Mouse (Mus musculus) cerebellum, adult (tissue): ENCODE data around the gene Sapcd1.

ENCODE experiments used
- ATAC-seq: cut with Nextera tagmentation; 2 replicates; pipeline ENCODE4 v1.9.2; 2017; ENCODE audit warnings: mild to moderate bottlenecking, moderate library complexity, mixed read lengths; ENCODE audit not compliant: insufficient number of reproducible peaks, low FRiP score, low TSS enrichment

The Sapcd1 gene

GRCm38 (mm10) chr17:35031880-35032279 lies 4.1 kb upstream of the Sapcd1 start:
- ATAC-seq: no peak

- ATAC-seq: no peak
These were observed 3.5 kb upstream of the Sapcd1 start for GRCm38 (mm10) chr17:35031272-35031671.

DNA sequence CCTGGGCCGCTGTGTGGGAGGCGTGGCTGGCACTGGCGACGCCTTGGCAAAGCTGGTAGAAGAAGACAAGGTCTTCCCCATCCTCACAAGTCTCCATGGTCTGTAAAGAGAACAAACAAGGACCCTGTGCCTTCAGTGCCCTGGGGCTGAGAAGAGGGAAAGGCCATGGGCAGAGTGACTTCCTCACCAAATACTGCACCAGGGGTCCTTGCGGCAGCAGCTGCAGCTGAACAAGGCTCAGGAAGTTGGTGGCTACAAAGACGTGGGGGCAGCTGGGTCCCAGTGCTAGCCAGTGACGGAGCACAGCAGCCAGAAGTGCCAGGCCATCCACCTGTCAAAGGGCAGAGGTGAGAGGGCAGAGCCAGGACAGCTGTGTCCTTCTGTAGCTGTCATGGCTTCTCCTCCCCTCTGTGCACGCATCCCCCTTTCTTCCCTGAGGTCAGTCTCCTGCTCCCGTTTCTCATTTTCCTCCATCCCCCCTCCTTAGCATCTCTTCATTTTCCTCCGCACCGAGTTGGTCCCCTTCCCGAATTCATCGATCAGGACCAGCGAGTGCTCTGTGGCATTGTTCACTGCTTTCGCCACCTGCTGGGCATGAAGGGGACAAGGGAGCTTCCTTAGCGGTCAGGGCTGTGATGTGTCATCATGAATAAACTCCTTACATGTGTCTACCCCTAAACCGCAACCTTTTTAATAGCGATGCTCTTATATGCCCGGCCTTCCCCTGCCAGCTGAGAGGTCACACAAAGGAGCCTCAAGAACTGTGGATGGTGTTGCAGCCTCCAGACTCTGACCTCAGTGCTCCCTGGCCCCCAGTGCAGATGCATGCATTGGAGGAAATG lies 2.1 kb upstream of the Sapcd1 start:
- ATAC-seq: no peak

DNA sequence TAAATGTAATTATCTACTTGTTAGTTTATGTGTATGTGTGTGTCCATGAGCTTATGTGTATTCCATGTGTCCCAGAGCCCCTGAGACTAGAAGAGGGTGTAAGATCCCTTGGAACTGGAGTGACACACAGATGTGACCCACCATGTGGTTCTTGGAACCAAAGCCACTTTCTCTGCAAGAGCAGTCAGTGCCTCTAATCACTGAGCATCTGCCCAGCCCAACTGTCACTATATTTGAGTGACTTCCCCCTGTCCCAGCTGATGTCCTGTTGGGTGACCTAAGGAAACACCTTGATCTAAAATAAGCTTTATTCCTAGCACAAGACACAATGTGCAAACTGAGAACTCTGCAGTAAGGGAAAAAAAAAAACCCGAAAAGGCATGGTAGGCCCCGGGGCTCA lies 499 bp upstream of the Sapcd1 start:
- no peak for ATAC-seq

DNA sequence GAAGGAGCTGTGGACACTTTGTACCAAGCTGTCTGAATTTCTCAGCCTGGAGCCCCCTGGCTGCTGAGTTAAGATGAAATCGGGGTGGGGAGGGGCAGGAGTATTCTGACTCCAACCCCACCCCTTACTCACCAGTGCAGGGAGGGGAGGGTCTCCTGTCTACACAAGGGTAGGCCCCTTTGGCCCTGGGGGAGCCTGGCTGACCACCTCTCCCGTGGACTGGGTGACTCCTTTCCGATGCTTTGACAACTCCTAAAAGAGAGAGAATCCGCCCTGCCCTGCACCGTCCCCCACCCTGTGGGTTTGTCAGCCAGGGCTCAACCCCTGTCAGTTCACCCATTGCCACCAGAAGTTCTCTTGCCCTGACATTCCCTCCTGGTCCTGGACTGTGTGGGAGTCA lies 1.6 kb downstream of the Sapcd1 start:
- no peak for ATAC-seq

GRCm38 (mm10) chr17:35024691-35025488 lies 2.9 kb downstream of the Sapcd1 start:
- ATAC-seq: no peak

GRCm38 (mm10) chr17:35024261-35024660 lies 3.6 kb downstream of the Sapcd1 start:
- ATAC-seq: no peak

GRCm38 (mm10) chr17:35023756-35024155 lies 4.1 kb downstream of the Sapcd1 start:
- no peak for ATAC-seq

DNA sequence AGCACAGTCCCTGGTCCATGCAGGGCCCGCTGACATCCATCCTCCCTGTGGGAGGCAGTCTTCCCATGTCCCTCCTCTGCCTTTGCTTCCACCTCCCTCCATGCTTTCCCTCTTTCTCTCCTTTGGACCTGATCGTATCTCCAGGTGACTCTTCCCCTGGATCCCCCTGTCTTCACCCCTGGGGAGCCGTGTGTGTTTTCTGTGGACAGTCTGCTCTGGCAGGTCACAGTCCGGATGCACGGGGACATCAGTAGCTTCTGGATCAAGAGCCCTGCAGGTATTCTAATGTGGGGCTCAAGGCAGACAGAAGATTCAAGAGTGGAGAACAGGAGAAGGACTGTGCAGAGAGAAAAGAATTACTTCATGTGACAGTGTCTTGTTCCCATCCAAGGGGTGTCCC lies 4.6 kb downstream of the Sapcd1 start:
- no peak for ATAC-seq

GRCm38 (mm10) chr17:35022541-35023060 lies 5.2 kb downstream of the Sapcd1 start:
- ATAC-seq: no peak

- ATAC-seq: no peak
These were observed 5.9 kb downstream of the Sapcd1 start for GRCm38 (mm10) chr17:35021842-35022477.

DNA sequence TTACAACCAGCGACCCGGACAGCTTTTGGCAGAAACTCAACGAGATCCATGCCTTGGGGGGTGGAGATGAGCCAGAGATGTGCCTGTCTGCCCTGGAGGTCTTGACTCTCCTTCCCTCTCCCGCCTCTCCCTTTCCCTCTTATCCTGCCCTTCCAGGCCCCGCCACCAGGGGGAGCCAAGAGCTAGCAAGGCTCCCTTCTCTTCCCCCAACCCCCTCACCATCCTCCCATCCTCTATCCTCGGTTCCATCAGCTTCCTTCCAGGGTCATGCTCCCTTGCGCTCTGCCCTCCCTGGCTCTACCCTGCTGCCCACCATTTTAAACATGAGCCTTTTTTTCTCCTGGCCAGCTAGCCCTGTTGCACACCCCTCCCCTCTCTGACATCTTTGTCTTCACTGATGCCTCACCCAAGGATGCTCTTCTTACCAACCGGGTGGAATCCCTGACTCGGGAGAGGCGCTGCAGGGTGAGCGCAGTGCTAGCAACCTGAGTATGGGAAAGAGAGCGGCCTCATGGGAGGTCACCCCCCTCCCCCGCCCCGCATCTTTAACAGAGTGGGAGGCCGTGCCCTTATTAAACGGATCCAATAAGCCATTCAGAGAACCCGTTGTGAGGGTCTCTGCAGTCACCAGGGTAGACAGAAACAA lies 6.5 kb downstream of the Sapcd1 start:
- ATAC-seq: 0 out of 2 replicates have a peak, but pooled peaks have one; percentile 34

- ATAC-seq: no peak
These were observed 7.3 kb downstream of the Sapcd1 start for GRCm38 (mm10) chr17:35020551-35020950.

DNA sequence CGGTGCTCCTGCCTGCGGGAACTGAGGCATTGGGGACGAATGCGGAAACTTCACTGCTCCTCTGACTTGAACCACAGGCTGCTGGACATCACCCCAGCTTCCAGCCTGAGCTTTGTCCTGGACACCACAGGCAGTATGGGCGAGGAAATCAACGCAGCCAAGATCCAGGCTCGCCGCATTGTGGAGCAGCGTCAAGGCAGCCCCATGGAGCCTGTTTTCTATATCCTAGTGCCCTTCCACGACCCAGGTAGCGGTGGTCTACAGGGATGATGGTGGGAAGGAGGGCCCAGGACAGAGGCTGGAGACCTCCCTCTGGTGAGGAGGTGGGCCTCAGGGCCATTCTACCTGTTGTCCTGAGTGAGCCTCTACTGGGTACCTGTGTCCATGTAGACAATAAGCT lies 7.9 kb downstream of the Sapcd1 start:
- ATAC-seq: no peak

GRCm38 (mm10) chr17:35018171-35018570 lies 9.6 kb downstream of the Sapcd1 start:
- no peak for ATAC-seq

GRCm38 (mm10) chr17:35017706-35018030 lies 10.1 kb downstream of the Sapcd1 start:
- ATAC-seq: no peak

GRCm38 (mm10) chr17:35016791-35017705 lies 10.8 kb downstream of the Sapcd1 start:
- no peak for ATAC-seq

- ATAC-seq: 0 out of 2 replicates have a peak, but pooled peaks have one; percentile 17
These were observed 11.4 kb downstream of the Sapcd1 start, which contains the start of gene Vwa7 for GRCm38 (mm10) chr17:35016376-35016775. Gene Vwa7 (plus strand): TSS chr17:35016579.

- no peak for ATAC-seq
These were observed 12.5 kb downstream of the Sapcd1 start for GRCm38 (mm10) chr17:35015296-35015695.
